In genomic region chrX:11209895-11210294, GRCm38 (mm10) we compare ENCODE assay signal across 32 mouse cellular contexts.
A peak's percentile ranks its signal among the peaks of the same experiment; 100 is the strongest.
DNase-seq lines count a peak whose midpoint lies in the region; ATAC-seq and TF ChIP-seq lines count a peak whose summit lies in the region.
"Had no signal": no experiment of that assay in that cellular context is flagged by ENCODE, and none has a peak within 500 bp of the region (broad histone marks: within the 10 kb centered on the region; RNA-seq: fewer than 3 reads in every experiment).

No protein-coding gene starts in this region.

- H3K4me3 ChIP-seq in forebrain, embryonic 14.5 days (ENCODE audit: low read depth, low read length), result no peak overlapping the region
- H3K4me3 ChIP-seq in forebrain, embryonic 12.5 days (replicated peaks), result no peak overlapping the region
- no peak overlapping the region for H3K4me3 ChIP-seq in limb, embryonic 14.5 days (replicated peaks; ENCODE audit: low read length)
- no peak overlapping the region for H3K4me3 ChIP-seq in limb, embryonic 10.5 days
- H3K4me3 ChIP-seq: embryonic facial prominence, embryonic 12.5 days; erythroblast, embryonic 14.5 days; forebrain, embryonic 13.5 days; heart, embryonic 12.5 days; heart, embryonic 15.5 days had no signal

- no peak overlapping the region for H3K9ac ChIP-seq in forebrain, embryonic 14.5 days (ENCODE audit: low read length)
- H3K9ac ChIP-seq in forebrain, embryonic 12.5 days, result no peak overlapping the region
- no peak overlapping the region for H3K9ac ChIP-seq in limb, embryonic 14.5 days (ENCODE audit: low read depth, low read length, severe bottlenecking)
- H3K9ac ChIP-seq: embryonic facial prominence, embryonic 12.5 days; forebrain, embryonic 13.5 days; forebrain, postnatal 0 days; heart, embryonic 12.5 days; heart, embryonic 15.5 days; hindbrain, embryonic 14.5 days had no signal

- H3K36me3 ChIP-seq in forebrain, embryonic 14.5 days (ENCODE audit: control insufficient read depth, insufficient read depth, low read length), result no peaks in the 10 kb centered on the region
- no peaks in the 10 kb centered on the region for H3K36me3 ChIP-seq in forebrain, embryonic 12.5 days (replicated peaks)
- H3K36me3 ChIP-seq in limb, embryonic 14.5 days (ENCODE audit: control insufficient read depth, insufficient read depth, low read length), result no peaks in the 10 kb centered on the region
- no peaks in the 10 kb centered on the region for H3K36me3 ChIP-seq in limb, embryonic 10.5 days
- H3K36me3 ChIP-seq: embryonic facial prominence, embryonic 12.5 days; G1E; heart, embryonic 12.5 days; heart, embryonic 15.5 days had no signal

- H3K27me3 ChIP-seq in forebrain, embryonic 14.5 days (replicated peaks; ENCODE audit: control insufficient read depth, insufficient read depth, low read length), result no peaks in the 10 kb centered on the region
- H3K27me3 ChIP-seq in forebrain, embryonic 12.5 days, result 0 out of 2 replicates have a peak, but pooled peaks cover 4% of the 10 kb centered on the region
- no peaks in the 10 kb centered on the region for H3K27me3 ChIP-seq in limb, embryonic 14.5 days (ENCODE audit: control insufficient read depth, insufficient read depth, low read length)
- peaks cover 63% of the 10 kb centered on the region for H3K27me3 ChIP-seq in limb, embryonic 10.5 days (ENCODE audit: low read depth, poor library complexity, severe bottlenecking)
- H3K27me3 ChIP-seq: CH12.LX; embryonic facial prominence, embryonic 12.5 days; forebrain, embryonic 13.5 days; heart, embryonic 12.5 days; heart, embryonic 15.5 days had no signal

- peak; percentile 5 for DNase-seq in embryo, embryonic 10 days (ENCODE audit: low spot score)
- DNase-seq in embryo, embryonic 10.5 days (ENCODE audit: low spot score), result no peak
- peak; percentile 4 for DNase-seq in forebrain, embryonic 14.5 days (ENCODE audit: low spot score)
- DNase-seq in limb, embryonic 14.5 days (ENCODE audit: low spot score), result peak; percentile 39
- no peak for DNase-seq in limb, embryonic 10.5 days (ENCODE audit: low spot score)
- DNase-seq in skeletal muscle tissue, adult 2 months (ENCODE audit: low read depth, low spot score), result peak; percentile 26
- DNase-seq in yolk sac, embryonic 10.5 days (ENCODE audit: low spot score), result no peak
- DNase-seq: adrenal gland, postnatal 10 days; adrenal gland, postnatal 36 days; cerebellum, adult 11 months; cerebellum, adult 2 months; cerebellum, postnatal 10 days; cerebellum, postnatal 36 days; forebrain, postnatal 0 days; gastrocnemius, postnatal 14 days; heart, adult 18-20 months; heart, postnatal 10 days; heart, postnatal 4 days; kidney, adult 18-20 months had no signal

- H3K9me3 ChIP-seq in forebrain, embryonic 14.5 days (replicated peaks; ENCODE audit: control insufficient read depth, low read length), result no peaks in the 10 kb centered on the region
- no peaks in the 10 kb centered on the region for H3K9me3 ChIP-seq in forebrain, embryonic 12.5 days
- no peaks in the 10 kb centered on the region for H3K9me3 ChIP-seq in limb, embryonic 14.5 days (ENCODE audit: control insufficient read depth, low read length)
- no peaks in the 10 kb centered on the region for H3K9me3 ChIP-seq in limb, embryonic 10.5 days (replicated peaks)
- H3K9me3 ChIP-seq: embryonic facial prominence, embryonic 12.5 days; forebrain, embryonic 13.5 days; G1E; heart, embryonic 12.5 days; heart, embryonic 15.5 days had no signal

- no peak overlapping the region for H3K4me2 ChIP-seq in forebrain, embryonic 14.5 days (ENCODE audit: low read length)
- no peak overlapping the region for H3K4me2 ChIP-seq in forebrain, embryonic 12.5 days
- no peak overlapping the region for H3K4me2 ChIP-seq in limb, embryonic 14.5 days (replicated peaks; ENCODE audit: low read depth, low read length, severe bottlenecking)
- H3K4me2 ChIP-seq: embryonic facial prominence, embryonic 12.5 days; forebrain, embryonic 13.5 days; heart, embryonic 12.5 days; heart, embryonic 15.5 days; hindbrain, embryonic 14.5 days had no signal

- 84% methylated on average over 5 of the region's 5 CpGs for WGBS in forebrain, embryonic 14.5 days
- WGBS in forebrain, embryonic 12.5 days, result 86% methylated on average over 5 of the region's 5 CpGs
- WGBS in limb, embryonic 14.5 days, result 79% methylated on average over 5 of the region's 5 CpGs
- WGBS in limb, embryonic 10.5 days, result 86% methylated on average over 5 of the region's 5 CpGs

- H3K27ac ChIP-seq in forebrain, embryonic 14.5 days (ENCODE audit: low read depth, low read length), result no peak overlapping the region
- no peak overlapping the region for H3K27ac ChIP-seq in forebrain, embryonic 12.5 days
- H3K27ac ChIP-seq in limb, embryonic 14.5 days (replicated peaks; ENCODE audit: low read depth, low read length), result no peak overlapping the region
- no peak overlapping the region for H3K27ac ChIP-seq in limb, embryonic 10.5 days
- H3K27ac ChIP-seq: embryonic facial prominence, embryonic 12.5 days; forebrain, embryonic 13.5 days; heart, embryonic 15.5 days; hindbrain, embryonic 14.5 days; hindbrain, postnatal 0 days had no signal

- no peaks in the 10 kb centered on the region for H3K4me1 ChIP-seq in forebrain, embryonic 14.5 days (ENCODE audit: control insufficient read depth, insufficient read depth, low read length)
- H3K4me1 ChIP-seq in forebrain, embryonic 12.5 days, result no peaks in the 10 kb centered on the region
- H3K4me1 ChIP-seq in limb, embryonic 14.5 days (ENCODE audit: control insufficient read depth, insufficient read depth, low read length), result no peaks in the 10 kb centered on the region
- no peaks in the 10 kb centered on the region for H3K4me1 ChIP-seq in limb, embryonic 10.5 days
- H3K4me1 ChIP-seq: embryonic facial prominence, embryonic 12.5 days; forebrain, embryonic 13.5 days; heart, embryonic 12.5 days; heart, embryonic 15.5 days had no signal

- TF ChIP-seq POLR2A in limb, embryonic 14.5 days (IDR thresholded peaks at IDR 0.05; ENCODE audit: borderline replicate concordance, extremely low read depth, insufficient read depth, insufficient read length), result no peak

- ATAC-seq in forebrain, embryonic 14.5 days, result no peak
- ATAC-seq in forebrain, embryonic 12.5 days (ENCODE audit: low FRiP score), result no peak
- ATAC-seq in limb, embryonic 14.5 days (ENCODE audit: low FRiP score, low read depth), result no peak; the same call in 1 of the 2 replicates
- ATAC-seq: forebrain, embryonic 13.5 days; forebrain, postnatal 0 days; hindbrain, postnatal 0 days; inflammation-experienced regulatory T-cells, adult 6 months; intestine, embryonic 16.5 days; Patski had no signal

Comparison
In these comparisons a context has a peak if more than half of its experiments do, and no peak if none do; other contexts are left out.
1. DNase-seq: peak in embryo, embryonic 10 days (single experiment), forebrain, embryonic 14.5 days (single experiment), limb, embryonic 14.5 days (single experiment) and skeletal muscle tissue, adult 2 months (single experiment); none in embryo, embryonic 10.5 days (single experiment), limb, embryonic 10.5 days (single experiment) and yolk sac, embryonic 10.5 days (single experiment).